Mouse (Mus musculus) brain, embryonic 14.5 days (tissue): Measurements from ENCODE around the gene Chek2.

Source experiments
- CTCF ChIP-seq: fragments of 200-500 bp; IDR thresholded peaks from 2 replicates; pipeline ENCODE4 v1.5.1; 2012; ENCODE audit warnings: inconsistent platforms, mild to moderate bottlenecking, moderate library complexity, borderline replicate concordance; ENCODE audit not compliant: insufficient read depth, insufficient read length; ENCODE audit errors: extremely low read depth
- POLR2A ChIP-seq: fragments of 200-500 bp; IDR thresholded peaks from 2 replicates; pipeline ENCODE4 v1.6.1; 2012; ENCODE audit warnings: mild to moderate bottlenecking, inconsistent platforms, borderline replicate concordance; ENCODE audit not compliant: poor library complexity, insufficient read depth, insufficient read length, severe bottlenecking; ENCODE audit errors: extremely low read depth

DNA sequence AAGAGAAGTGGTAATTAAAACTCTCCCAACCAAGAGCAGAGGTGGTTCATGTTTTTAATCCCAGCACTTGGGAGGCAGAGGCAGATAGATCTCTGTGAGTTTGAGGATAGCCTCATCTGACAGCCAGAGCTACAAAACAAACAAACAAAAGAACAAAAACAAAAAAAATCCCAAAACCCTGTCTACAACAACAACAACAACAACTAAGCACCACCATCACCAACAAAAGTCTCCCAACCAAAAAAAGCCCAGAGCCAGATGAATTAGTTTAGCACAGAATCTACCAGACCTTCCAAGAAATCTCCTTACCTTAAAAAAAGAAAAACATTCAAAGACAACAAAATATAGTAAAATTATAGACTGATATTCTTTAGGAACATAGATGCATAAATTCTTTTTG is 60.6 kb downstream of the Chek2 start:
- TF ChIP-seq POLR2A = no peak
- TF ChIP-seq CTCF = no peak
